Mouse (Mus musculus): ENCODE results near the gene Gm10643. TPM values are rescaled to one million over a fixed set of nuclear protein-coding genes. Genes with fewer than 3 reads are reported as not detected.
A peak's percentile ranks its signal among the peaks of the same experiment; 100 is the strongest.

Gene Gm10643
- polyA plus RNA-seq, 1 experiment: 0.49 TPM

DNA sequence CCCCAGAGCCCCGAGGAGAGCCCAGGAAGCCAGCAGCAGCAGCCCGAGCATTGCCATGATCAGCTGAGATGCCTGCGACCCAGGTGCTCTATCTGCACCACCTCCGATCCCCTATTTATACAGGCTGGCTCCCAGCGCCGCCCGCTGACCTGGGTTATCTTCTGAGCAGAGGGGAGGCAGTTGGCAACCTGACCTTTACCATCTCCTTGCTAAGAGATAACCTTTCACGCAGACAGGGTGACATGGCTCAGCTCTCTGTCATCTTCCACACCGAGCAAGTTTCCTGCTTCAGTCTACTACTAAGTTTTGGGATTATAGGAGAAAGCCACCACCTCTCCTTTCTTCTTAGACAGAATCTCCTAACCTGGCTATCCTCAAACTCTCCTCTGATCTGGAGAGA lies 20.0 kb downstream of the Gm10643 start, which contains the start of gene Rln3:
TSS of gene Rln3 (minus strand) at position 101 of the 400 bp plus-strand sequence.
- no peaks in the 10 kb centered on the region for H3K79me2 ChIP-seq (ENCODE audit: control insufficient read depth, insufficient read depth)
- no peaks in the 10 kb centered on the region for H3K36me3 ChIP-seq (ENCODE audit: control insufficient read depth, insufficient read depth)
- no peaks in the 10 kb centered on the region for H3K79me3 ChIP-seq (ENCODE audit: low read depth)
- H3K4me3 ChIP-seq (ENCODE audit: insufficient read depth, poor library complexity, severe bottlenecking): no peak within 1 kb of the TSS
- no peaks in the 10 kb centered on the region for H3K27me3 ChIP-seq (ENCODE audit: control insufficient read depth, insufficient read depth, insufficient read length)
- H3ac ChIP-seq (ENCODE audit: control insufficient read depth, insufficient read length, low read depth): no peak within 1 kb of the TSS
- TF ChIP-seq CEBPB (IDR thresholded peaks at IDR 0.05; ENCODE audit: low read depth): no peak
- TF ChIP-seq MYOD1 (IDR thresholded peaks at IDR 0.05; ENCODE audit: control insufficient read depth, insufficient read length, low read depth): no peak
- no peak for TF ChIP-seq MYOG (IDR thresholded peaks at IDR 0.05; ENCODE audit: control insufficient read depth, extremely low read depth, insufficient read length)
- TF ChIP-seq USF1 (IDR thresholded peaks at IDR 0.05; ENCODE audit: low read depth): no peak
- TF ChIP-seq FOSL1 (IDR thresholded peaks at IDR 0.05; ENCODE audit: insufficient read depth, low read length, poor library complexity, severe bottlenecking): no peak
- no peak for TF ChIP-seq CTCF (IDR thresholded peaks at IDR 0.05; ENCODE audit: control insufficient read depth, insufficient read depth, insufficient read length)
- no peak for TF ChIP-seq MAX (IDR thresholded peaks at IDR 0.05)

DNA sequence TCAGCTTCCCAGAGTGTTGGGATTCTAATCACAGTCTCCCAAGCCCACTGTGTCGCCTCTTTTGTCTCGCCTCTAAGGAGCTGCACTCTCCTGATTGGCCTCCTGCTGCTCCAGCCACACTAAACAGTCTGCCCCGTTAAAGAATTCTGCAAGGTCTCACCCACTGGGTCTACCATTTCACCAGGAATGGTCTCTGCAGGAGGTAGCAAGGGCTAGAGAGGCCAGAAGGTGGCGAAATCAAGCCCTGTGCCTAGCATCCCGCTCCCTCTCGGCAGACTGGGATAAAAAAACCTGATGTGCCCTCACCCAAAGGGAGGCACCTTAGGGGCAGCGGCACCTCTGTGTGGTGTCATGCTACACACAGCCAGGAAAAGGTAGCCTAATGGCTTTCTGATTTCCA lies 20.8 kb downstream of the Gm10643 start:
- no peak overlapping the region for H3K4me3 ChIP-seq (ENCODE audit: insufficient read depth, poor library complexity, severe bottlenecking)
- H3K27me3 ChIP-seq (ENCODE audit: control insufficient read depth, insufficient read depth, insufficient read length): no peaks in the 10 kb centered on the region
- TF ChIP-seq CTCF (IDR thresholded peaks at IDR 0.05; ENCODE audit: control insufficient read depth, insufficient read depth, insufficient read length): no peak
- TF ChIP-seq CEBPB (IDR thresholded peaks at IDR 0.05; ENCODE audit: low read depth): no peak
- no peak for TF ChIP-seq FOSL1 (IDR thresholded peaks at IDR 0.05; ENCODE audit: insufficient read depth, low read length, poor library complexity, severe bottlenecking)
- no peak for TF ChIP-seq MYOG (IDR thresholded peaks at IDR 0.05; ENCODE audit: control insufficient read depth, extremely low read depth, insufficient read length)
- no peak for TF ChIP-seq MAX (IDR thresholded peaks at IDR 0.05)
- no peak for TF ChIP-seq USF1 (IDR thresholded peaks at IDR 0.05; ENCODE audit: low read depth)
- TF ChIP-seq MYOD1 (IDR thresholded peaks at IDR 0.05; ENCODE audit: control insufficient read depth, insufficient read length, low read depth): no peak

GRCm38 (mm10) chr8:84042948-84043342 lies 22.0 kb downstream of the Gm10643 start:
- no peak for TF ChIP-seq CTCF (IDR thresholded peaks at IDR 0.05; ENCODE audit: control insufficient read depth, insufficient read depth, insufficient read length)
- TF ChIP-seq MYOG (IDR thresholded peaks at IDR 0.05; ENCODE audit: control insufficient read depth, extremely low read depth, insufficient read length): no peak
- no peak for TF ChIP-seq MYOD1 (IDR thresholded peaks at IDR 0.05; ENCODE audit: control insufficient read depth, insufficient read length, low read depth)
- TF ChIP-seq CEBPB (IDR thresholded peaks at IDR 0.05; ENCODE audit: low read depth): no peak
- TF ChIP-seq USF1 (IDR thresholded peaks at IDR 0.05; ENCODE audit: low read depth): no peak
- TF ChIP-seq FOSL1 (IDR thresholded peaks at IDR 0.05; ENCODE audit: insufficient read depth, low read length, poor library complexity, severe bottlenecking): no peak
- Histone ChIP-seq H3K4me3 (ENCODE audit: insufficient read depth, poor library complexity, severe bottlenecking) (no peak overlapping the region), H3ac (ENCODE audit: control insufficient read depth, insufficient read length, low read depth) (no peak overlapping the region), H3K79me3 (ENCODE audit: low read depth) (no peaks in the 10 kb centered on the region), H3K36me3 (ENCODE audit: control insufficient read depth, insufficient read depth) (no peaks in the 10 kb centered on the region), H3K79me2 (ENCODE audit: control insufficient read depth, insufficient read depth) (no peaks in the 10 kb centered on the region), H3K27me3 (ENCODE audit: control insufficient read depth, insufficient read depth, insufficient read length) (no peaks in the 10 kb centered on the region)

More for the DNA sequence above, 20.8 kb downstream of the Gm10643 start:
- H3ac ChIP-seq (ENCODE audit: control insufficient read depth, insufficient read length, low read depth): no peak overlapping the region
- no peaks in the 10 kb centered on the region for H3K79me2 ChIP-seq (ENCODE audit: control insufficient read depth, insufficient read depth)
- no peaks in the 10 kb centered on the region for H3K36me3 ChIP-seq (ENCODE audit: control insufficient read depth, insufficient read depth)
- no peaks in the 10 kb centered on the region for H3K79me3 ChIP-seq (ENCODE audit: low read depth)

- TF ChIP-seq CTCF (IDR thresholded peaks at IDR 0.05; ENCODE audit: control insufficient read depth, insufficient read depth, insufficient read length) (peak; percentile 61), USF1 (IDR thresholded peaks at IDR 0.05; ENCODE audit: low read depth) (no peak)
- Histone ChIP-seq H3K4me3 (ENCODE audit: insufficient read depth, poor library complexity, severe bottlenecking) (no peak within 1 kb of the TSS), H3K79me3 (ENCODE audit: low read depth) (no peaks in the 10 kb centered on the region), H3K79me2 (ENCODE audit: control insufficient read depth, insufficient read depth) (no peaks in the 10 kb centered on the region), H3K36me3 (ENCODE audit: control insufficient read depth, insufficient read depth) (no peaks in the 10 kb centered on the region), H3ac (ENCODE audit: control insufficient read depth, insufficient read length, low read depth) (peak within 1 kb of the TSS; percentile 72), H3K27me3 (ENCODE audit: control insufficient read depth, insufficient read depth, insufficient read length) (no peaks in the 10 kb centered on the region)
These were observed 22.6 kb downstream of the Gm10643 start, which contains the start of gene Il27ra for GRCm38 (mm10) chr8:84042066-84042947. TSS of gene Il27ra (minus strand) at chr8:84042589.

DNA sequence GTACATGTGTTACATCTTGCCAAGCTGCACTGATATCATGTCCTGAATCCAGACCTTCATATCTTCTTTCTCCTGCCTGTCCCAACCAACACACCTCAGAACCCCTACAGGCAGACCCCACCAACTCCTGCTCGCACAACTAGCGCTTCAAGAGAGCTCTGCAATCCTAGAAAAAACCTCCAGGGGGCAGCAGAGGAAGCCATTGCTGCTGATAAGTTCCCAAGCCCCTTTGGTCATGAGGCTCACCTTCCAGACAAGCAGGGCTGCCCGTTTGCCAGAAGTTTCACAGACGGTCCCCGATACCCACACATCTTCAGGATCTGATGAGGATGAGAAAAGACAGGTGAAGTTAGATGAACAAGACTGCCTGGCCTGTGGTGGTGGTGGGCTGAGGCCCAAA lies 25.9 kb downstream of the Gm10643 start:
- no peak overlapping the region for H3K4me3 ChIP-seq (ENCODE audit: insufficient read depth, poor library complexity, severe bottlenecking)
- H3K36me3 ChIP-seq (ENCODE audit: control insufficient read depth, insufficient read depth): no peaks in the 10 kb centered on the region
- no peaks in the 10 kb centered on the region for H3K27me3 ChIP-seq (ENCODE audit: control insufficient read depth, insufficient read depth, insufficient read length)
- no peaks in the 10 kb centered on the region for H3K79me2 ChIP-seq (ENCODE audit: control insufficient read depth, insufficient read depth)
- no peak overlapping the region for H3ac ChIP-seq (ENCODE audit: control insufficient read depth, insufficient read length, low read depth)
- H3K79me3 ChIP-seq (ENCODE audit: low read depth): no peaks in the 10 kb centered on the region
- TF ChIP-seq MAX (IDR thresholded peaks at IDR 0.05) (no peak), CEBPB (IDR thresholded peaks at IDR 0.05; ENCODE audit: low read depth) (no peak), CTCF (IDR thresholded peaks at IDR 0.05; ENCODE audit: control insufficient read depth, insufficient read depth, insufficient read length) (peak; percentile 43)

- no peak overlapping the region for H3ac ChIP-seq (ENCODE audit: control insufficient read depth, insufficient read length, low read depth)
- H3K27me3 ChIP-seq (ENCODE audit: control insufficient read depth, insufficient read depth, insufficient read length): no peaks in the 10 kb centered on the region
- no peaks in the 10 kb centered on the region for H3K79me3 ChIP-seq (ENCODE audit: low read depth)
These were observed 26.9 kb downstream of the Gm10643 start for GRCm38 (mm10) chr8:84038015-84038414.

More at GRCm38 (mm10) chr8:84038015-84038414, 26.9 kb downstream of the Gm10643 start:
- H3K4me3 ChIP-seq (ENCODE audit: insufficient read depth, poor library complexity, severe bottlenecking): no peak overlapping the region
- H3K79me2 ChIP-seq (ENCODE audit: control insufficient read depth, insufficient read depth): no peaks in the 10 kb centered on the region
- TF ChIP-seq CTCF (IDR thresholded peaks at IDR 0.05; ENCODE audit: control insufficient read depth, insufficient read depth, insufficient read length) (no peak), USF1 (IDR thresholded peaks at IDR 0.05; ENCODE audit: low read depth) (no peak), MYOG (IDR thresholded peaks at IDR 0.05; ENCODE audit: control insufficient read depth, extremely low read depth, insufficient read length) (no peak), CEBPB (IDR thresholded peaks at IDR 0.05; ENCODE audit: low read depth) (no peak)
- H3K36me3 ChIP-seq (ENCODE audit: control insufficient read depth, insufficient read depth): no peaks in the 10 kb centered on the region

Data from C2C12 (cell line).